Mouse (Mus musculus) liver, adult (tissue): ENCODE data around the gene Rps6kb2.

Experiments
- GATA4 ChIP-seq: IDR thresholded peaks from 2 replicates; pipeline ENCODE4 v1.6.1; 2014; ENCODE audit warnings: mild to moderate bottlenecking, low read length; ENCODE audit not compliant: insufficient replicate concordance

The Rps6kb2 gene

DNA sequence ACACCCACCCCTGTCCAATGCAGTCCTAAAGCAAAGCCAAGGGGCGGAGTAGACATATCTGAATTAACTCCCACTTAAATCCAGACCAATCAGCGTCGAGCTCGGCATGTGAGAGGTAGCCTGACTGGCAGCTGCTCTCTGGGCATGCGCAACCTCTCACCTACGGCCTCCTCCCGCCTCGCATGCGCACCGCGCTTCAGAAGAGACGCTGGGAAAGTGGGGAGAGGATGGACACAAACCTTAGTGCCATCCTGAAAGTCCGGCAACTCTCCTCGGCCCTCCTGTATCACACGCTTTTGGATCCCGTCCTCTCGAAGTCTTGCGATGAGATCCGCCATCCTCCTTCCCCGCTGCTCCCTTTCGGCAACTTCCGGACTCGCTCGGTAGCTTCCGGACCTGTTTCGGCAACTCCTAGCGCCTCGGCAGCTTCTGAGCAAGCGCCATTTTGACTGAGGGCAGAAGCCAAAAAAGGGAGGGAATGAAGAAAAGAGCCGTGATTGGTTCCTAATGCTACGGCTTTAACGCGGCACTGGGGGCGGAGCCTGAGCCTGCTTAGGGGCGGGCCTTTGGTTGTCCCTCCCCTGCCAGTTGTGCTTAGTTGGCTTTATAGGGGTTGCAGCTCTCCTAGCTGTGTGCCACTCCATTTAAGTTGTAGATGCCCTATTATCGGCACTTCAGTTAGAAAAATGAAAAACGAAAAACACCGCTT lies 41.9 kb downstream of the Rps6kb2 start:
- TF ChIP-seq GATA4 = no peak; the same call in 1 of the 2 replicates

DNA sequence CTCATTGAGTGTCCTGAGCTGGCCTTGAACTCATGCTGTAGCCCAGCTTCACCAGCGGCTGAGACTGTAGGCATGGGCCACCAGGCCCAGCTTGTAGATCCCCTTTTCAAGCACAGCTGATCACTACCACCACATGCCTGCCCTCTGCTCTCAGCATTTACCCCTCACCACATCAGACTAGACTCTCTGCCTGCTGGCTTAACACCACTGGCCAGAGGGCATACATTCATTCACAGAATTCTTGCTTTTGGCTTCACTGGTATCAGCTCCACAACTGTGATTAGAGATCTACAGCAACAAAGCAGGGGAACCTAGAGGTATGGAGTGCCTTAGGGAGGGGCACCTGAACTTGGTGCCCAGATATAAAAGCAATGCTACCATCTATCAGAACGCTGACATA lies 42.7 kb downstream of the Rps6kb2 start:
- TF ChIP-seq GATA4 = no peak

DNA sequence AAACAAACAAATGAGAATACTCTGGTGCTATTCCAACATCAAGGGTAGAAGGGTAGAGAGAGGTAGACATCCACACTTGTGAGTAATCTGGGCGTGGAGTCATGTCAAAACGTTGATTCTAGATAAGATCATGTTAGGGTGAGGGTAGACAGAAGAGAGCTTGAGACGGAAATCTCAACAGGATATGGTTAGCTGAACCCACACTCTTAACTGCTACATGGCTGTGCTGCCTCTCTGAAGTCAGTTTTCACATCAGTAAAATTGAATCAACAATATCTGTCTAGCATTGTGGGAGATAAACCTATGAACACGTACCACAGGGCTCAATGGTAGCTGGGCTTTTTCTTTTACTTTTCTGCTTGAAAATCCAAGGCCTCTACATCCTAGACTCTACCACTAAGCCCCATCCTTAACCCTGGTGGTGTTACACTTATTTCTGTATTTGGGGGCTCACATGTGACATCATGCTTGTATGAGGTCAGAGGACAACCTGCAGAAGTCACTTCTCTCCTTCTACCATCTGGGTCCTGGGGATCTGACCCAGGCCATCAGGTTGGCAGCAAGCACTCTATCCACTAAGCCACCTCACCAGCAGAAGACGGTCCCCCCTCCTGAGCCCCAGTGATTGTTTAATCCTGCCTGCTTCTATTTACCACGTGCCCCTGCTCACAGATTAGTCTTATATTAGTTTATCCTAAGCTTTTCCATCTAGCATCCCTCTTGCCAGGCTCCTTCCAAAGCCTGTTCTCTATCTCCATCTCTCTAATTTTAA lies 43.3 kb downstream of the Rps6kb2 start:
- TF ChIP-seq GATA4 = no peak

DNA sequence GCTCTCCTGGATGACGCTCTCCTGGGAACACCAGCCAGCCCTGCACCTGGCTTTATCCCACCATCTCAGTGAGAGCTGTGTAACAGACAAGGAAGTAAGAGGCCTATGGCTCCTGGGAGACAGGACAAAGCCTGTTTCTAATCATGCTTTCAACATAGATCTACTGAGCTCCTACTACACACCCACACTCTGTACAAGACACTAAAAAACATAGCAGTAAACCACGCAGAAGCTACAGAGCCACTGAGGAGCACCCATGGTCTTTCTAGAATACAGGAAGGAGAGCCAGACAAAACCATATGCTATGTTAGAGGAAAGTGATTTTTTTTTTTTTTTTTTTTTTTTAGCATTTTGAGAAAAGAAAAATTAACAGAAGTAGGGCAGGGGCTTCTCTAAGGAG lies 44.8 kb downstream of the Rps6kb2 start:
- no peak for TF ChIP-seq GATA4

DNA sequence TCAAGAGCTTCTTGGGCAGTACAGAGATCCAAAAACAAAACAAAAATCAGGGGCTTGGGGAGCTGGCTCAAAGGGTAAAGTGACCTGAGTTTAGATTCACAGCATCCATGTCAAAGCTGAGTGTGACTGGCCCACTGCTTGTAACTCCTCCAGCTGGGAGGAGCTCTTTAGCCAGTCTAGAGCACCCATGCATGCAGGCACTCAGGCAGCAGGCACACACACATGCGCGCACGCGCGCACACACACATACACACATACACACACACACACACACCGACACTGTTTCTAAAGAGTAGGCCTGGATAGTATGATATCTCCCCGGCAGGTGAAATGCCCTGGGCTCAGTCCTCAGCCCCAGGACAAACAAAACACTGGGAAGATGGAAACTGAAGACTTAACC lies 46.1 kb downstream of the Rps6kb2 start:
- TF ChIP-seq GATA4 = no peak

DNA sequence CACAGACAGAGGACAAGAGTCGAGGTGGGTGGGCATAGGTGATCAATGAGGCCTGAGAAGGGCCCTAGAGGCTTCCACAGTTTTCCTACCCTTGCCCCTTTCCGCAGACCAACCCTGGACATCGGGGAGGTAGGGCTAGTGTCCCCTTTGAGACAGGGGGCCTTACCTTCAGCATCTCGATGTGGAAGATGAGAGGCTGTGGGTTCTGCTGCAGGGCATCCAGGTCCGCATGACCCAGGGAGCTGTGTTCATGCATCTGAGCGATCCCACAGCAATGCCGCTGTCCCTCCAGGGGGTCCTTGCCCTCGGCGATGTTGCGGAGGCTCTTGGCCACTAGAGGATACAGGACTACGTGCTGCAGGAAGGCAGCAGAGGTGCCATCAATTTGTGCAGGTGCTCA lies 47.3 kb downstream of the Rps6kb2 start:
- TF ChIP-seq GATA4 = no peak

DNA sequence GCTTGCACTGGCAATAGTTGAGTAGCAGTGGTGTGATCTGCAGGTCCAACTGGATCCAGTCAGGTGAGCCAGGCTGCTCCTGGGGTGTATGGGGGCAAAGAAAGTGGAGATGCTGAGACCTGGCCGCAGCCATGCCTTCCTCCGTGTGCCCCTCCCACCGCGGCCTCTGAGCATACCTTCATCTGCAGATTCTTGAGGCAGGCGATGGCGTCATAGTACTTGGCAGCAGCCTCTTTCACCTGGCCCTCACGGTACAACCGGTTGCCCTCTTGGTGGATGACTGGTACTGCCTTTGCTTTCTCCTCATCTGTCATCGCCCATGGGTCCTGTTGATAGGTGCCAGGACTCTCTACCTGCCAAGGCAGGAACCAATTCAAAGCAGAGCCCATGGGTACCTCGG lies 48.0 kb downstream of the Rps6kb2 start:
- no peak for TF ChIP-seq GATA4

DNA sequence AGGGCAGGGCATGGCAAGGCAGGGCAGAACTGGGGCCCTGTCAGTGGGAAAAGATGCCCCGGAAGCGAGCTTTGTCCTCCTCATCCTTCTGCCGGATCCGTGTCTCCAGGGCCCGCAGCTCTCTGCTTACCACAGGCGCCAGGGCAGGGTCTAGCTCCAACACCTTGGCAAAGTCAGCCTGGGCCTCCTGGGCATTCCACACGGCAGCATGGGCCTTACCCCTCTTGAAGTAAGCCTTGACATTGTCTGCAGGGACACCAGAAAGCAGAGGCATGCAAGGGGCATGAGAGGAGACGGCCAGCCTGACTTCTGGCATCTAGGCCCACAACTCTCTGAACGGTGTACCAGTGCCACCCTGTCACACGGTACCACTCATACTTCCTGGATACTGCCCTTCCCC lies 48.6 kb downstream of the Rps6kb2 start:
- TF ChIP-seq GATA4 = no peak

DNA sequence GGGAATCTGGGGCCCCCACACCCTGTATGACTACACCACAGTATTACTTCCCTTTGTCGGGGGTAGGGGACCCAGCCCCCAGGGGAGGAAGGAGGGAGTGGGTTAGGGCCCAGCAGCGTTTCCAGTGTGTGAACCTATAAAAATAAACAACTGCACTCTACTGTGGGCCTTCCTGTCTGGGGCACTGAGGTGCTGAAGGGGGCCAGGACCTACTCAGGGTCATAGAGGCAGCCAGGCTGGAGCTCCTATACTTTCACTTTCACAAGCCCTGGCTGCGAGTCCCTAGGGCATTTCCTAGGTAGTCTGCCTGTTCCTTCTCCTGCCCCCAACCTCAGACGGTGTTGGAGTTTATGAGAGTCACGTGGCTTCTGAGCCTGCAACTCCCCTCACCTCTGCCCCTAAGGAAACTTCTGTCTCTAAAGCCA lies 49.3 kb downstream of the Rps6kb2 start:
- no peak for TF ChIP-seq GATA4

DNA sequence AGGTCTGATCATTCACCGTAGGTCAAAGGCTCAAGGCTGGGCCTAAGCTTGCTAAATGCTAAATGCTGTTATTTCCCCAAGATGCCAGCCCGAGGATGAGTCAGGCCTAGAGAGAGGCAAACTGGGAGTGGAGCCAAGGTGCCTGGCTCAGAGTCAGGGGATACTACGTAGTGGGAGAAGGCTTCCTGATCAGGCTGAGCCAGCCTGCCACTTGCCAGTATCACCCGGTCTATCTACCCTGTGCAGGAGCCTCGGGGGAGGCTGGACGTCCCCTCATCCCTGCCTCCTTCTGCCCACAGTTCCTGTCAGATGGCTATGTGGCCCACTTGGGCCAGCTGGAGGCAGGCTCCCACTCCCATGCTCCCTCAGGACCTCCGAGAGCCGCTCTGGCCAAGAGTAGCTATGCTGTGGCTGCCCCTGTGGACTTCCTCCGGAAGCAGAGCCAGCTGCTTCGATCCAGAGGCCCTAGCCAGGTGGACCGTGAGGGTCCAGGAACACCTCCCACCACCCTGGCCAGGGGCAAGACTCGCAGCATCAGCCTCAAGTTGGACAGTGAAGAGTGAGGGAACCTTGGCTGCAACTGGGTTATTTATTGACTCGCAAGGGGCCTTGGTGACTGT lies 49.9 kb downstream of the Rps6kb2 start:
- TF ChIP-seq GATA4 = no peak

DNA sequence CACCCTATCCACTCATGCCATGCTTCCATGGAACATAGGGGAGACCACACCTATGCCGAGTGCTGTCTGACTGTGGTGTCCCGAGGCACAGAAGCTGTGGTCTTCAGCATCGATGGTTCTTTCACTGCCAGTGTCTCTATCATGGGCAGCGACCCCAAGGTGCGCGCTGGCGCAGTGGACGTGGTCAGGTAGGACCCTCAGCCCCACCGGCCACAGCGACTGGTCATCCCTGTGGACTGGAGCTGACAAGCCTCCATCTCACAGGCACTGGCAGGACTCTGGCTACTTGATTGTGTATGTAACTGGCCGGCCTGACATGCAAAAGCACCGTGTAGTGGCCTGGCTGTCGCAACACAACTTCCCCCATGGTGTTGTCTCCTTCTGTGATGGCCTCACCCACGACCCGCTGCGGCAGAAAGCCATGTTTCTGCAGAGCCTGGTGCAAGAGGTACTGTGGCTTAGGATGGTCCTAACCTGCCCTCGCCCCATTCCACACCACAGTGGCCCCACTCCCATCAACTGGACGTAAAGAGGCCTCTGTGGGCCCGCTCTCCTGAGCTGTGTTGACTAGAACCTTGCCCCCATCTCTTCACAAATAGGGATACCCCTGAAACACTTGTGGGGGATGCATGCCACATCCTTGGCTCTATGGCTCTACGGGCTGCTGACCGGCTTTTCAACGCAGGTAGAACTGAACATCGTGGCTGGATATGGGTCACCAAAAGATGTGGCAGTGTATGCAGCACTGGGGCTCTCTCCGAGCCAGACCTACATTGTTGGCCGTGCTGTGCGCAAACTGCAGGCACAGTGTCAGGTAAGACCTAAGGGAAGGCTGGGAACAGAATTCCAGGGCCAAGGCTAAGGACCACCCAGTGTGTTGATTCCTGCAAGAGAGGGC lies 50.8 kb downstream of the Rps6kb2 start:
- no peak for TF ChIP-seq GATA4

DNA sequence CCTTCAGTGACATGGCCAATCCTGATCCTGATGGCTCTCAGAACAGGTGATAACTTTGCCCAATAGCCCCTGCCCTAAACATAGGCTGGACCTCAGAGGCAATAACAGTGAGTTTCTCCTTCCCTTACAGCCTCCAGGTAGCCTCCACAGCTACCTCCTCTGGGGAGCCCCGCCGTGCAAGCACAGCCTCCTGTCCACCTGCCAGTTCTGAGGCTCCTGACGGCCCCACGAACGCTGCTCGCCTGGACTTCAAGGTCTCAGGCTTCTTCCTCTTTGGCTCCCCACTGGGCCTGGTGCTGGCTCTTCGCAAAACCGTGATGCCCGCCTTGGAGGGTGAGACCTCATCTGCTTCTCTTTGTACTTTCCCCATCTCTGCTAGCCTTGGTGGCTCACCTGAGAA lies 54.6 kb downstream of the Rps6kb2 start:
- TF ChIP-seq GATA4 = no peak

DNA sequence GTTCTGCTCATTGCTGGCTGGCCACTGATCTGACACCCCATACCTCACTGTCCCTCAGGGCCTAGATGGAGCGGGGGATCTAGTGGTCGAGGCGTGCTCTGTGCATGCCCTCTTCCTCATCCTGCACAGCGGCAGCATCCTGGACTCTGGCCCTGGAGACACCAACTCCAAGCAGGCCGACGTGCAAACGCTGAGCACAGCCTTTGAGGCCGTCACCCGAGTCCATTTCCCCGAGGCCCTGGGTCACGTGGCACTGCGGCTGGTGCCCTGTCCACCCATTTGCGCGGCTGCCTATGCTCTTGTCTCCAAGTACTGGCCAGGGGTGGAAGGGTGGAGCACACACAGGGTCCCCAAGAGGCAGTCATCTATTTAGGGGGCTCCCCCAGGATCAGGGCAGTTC lies 56.5 kb downstream of the Rps6kb2 start:
- no peak for TF ChIP-seq GATA4

DNA sequence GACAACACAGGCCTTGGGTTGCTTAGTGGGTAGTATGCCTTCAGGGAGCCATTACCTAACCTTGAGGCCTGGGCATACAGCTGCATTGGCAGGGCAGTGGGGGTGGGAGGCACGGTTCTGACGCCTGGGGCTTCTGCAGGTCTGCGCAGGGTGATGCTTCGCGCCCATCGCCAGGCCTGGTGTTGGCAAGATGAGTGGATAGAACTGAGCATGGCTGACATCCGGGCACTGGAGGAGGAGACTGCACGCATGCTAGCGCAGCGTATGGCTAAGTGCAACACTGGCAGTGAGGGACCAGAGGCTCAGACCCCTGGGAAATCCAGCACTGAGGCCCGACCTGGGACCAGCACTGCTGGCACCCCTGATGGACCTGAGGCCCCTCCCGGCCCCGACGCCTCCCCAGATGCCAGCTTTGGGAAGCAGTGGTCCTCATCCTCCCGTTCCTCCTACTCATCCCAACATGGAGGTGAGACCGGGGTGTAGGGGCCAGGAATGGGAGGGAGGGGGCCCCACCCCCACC lies 58.4 kb downstream of the Rps6kb2 start:
- TF ChIP-seq GATA4 = no peak
